Mouse (Mus musculus): ENCODE measurements around the gene Ctnnd2. TPM values are rescaled to one million over a fixed set of nuclear protein-coding genes. Genes with fewer than 3 reads are reported as not detected.

The Ctnnd2 gene
- polyA plus RNA-seq, 1 experiment from 2014 or later, result 17.2 TPM

DNA sequence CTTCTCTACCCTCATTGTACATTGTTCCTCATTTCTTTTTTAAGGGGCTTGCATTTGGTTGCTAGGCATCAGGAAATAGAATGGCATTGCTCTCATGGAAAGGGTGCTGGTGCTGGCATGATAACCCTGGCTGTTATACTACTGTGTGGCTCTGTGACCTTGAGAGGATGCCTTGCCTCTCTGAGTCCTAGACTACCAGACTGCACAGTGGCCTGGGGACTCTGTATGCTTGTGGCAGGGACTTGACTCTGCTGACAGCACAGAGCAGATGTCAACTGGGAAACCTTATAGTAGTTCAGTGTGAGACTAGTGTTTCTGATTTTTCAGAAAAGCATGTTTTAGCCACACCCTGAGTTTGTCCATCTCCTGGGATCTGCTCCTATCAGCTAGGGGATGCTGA lies 608.6 kb downstream of the Ctnnd2 start:
- Histone ChIP-seq H3K4me3 (ENCODE audit: low read length) (no peak overlapping the region), H3K36me3 (ENCODE audit: control insufficient read depth, insufficient read depth, low read length) (no peaks in the 10 kb centered on the region), H3K4me2 (ENCODE audit: low read depth, low read length) (no peak overlapping the region), H3K27me3 (ENCODE audit: control insufficient read depth, insufficient read depth, low read depth, low read length) (no peaks in the 10 kb centered on the region), H3K4me1 (replicated peaks; ENCODE audit: control insufficient read depth, insufficient read depth, low read length) (no peaks in the 10 kb centered on the region), H3K9ac (ENCODE audit: low read length) (no peak overlapping the region), H3K9me3 (ENCODE audit: control insufficient read depth, low read length) (no peaks in the 10 kb centered on the region), H3K27ac (ENCODE audit: low read length) (no peak overlapping the region)
- no peak for ATAC-seq (ENCODE audit: low read depth)

DNA sequence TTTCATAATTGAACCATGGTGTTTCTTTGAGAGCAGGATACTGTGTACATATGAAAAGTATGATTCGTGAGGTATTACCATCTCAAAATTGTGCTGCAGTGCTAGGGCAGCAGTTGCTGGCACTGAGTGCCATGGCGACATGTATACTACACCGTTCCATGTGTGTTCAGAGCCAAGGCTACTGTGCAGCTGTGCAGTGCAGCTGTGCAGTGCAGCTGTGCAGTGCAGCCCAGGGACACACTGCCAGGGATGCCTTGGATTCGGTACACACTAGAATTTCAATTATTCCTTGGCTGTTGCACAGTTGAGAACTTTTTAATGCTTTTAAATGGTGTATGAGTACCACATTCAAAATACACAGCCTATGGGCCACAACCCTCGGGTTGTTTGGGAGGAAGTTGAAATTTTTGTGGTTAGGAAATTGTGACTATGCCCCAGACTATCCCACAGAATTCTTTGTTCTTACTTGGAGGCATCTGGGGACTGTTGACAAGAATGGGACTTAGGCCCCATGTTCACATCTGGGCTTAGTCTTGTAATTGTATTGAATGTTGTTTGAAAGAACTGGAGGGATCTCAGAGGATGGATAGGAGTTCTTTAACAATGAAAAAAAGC lies 613.4 kb downstream of the Ctnnd2 start:
- H3K36me3 ChIP-seq (ENCODE audit: control insufficient read depth, insufficient read depth, low read length), result no peaks in the 10 kb centered on the region
- no peaks in the 10 kb centered on the region for H3K9me3 ChIP-seq (ENCODE audit: control insufficient read depth, low read length)
- WGBS, result 80% methylated on average over 5 of the region's 5 CpGs
- no peak for ATAC-seq (ENCODE audit: low read depth)
- no peak overlapping the region for H3K4me3 ChIP-seq (ENCODE audit: low read length)
- no peaks in the 10 kb centered on the region for H3K27me3 ChIP-seq (ENCODE audit: control insufficient read depth, insufficient read depth, low read depth, low read length)
- H3K4me1 ChIP-seq (replicated peaks; ENCODE audit: control insufficient read depth, insufficient read depth, low read length), result no peaks in the 10 kb centered on the region
- no peak overlapping the region for H3K9ac ChIP-seq (ENCODE audit: low read length)
- H3K4me2 ChIP-seq (ENCODE audit: low read depth, low read length), result no peak overlapping the region
- H3K27ac ChIP-seq (ENCODE audit: low read length), result no peak overlapping the region

DNA sequence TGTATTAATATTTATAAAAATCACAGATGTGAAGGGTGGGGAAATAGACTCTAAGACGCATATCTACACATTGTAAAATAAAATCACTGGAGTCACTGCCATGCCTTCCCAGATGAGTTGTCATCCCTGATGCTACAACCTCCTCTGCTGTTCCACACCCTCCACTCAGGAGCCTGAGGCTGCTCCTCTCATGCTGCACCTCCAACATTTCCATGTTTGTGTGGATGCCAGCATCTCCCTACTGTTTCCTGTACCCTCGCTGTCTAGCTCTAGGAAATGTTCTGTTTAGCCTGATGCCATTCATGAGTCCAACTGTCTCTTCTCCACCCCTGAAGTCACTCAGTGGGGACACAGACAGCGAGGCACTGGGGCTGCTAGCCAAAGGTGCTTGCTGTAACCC lies 620.9 kb downstream of the Ctnnd2 start:
- Histone ChIP-seq H3K4me3 (ENCODE audit: low read length) (no peak overlapping the region), H3K36me3 (ENCODE audit: control insufficient read depth, insufficient read depth, low read length) (no peaks in the 10 kb centered on the region), H3K27me3 (ENCODE audit: control insufficient read depth, insufficient read depth, low read depth, low read length) (no peaks in the 10 kb centered on the region), H3K4me2 (ENCODE audit: low read depth, low read length) (no peak overlapping the region), H3K9ac (ENCODE audit: low read length) (no peak overlapping the region), H3K4me1 (replicated peaks; ENCODE audit: control insufficient read depth, insufficient read depth, low read length) (no peaks in the 10 kb centered on the region), H3K27ac (ENCODE audit: low read length) (no peak overlapping the region), H3K9me3 (ENCODE audit: control insufficient read depth, low read length) (no peaks in the 10 kb centered on the region)
- no peak for ATAC-seq (ENCODE audit: low read depth)
- WGBS, result 73% methylated on average over 3 of the region's 3 CpGs

DNA sequence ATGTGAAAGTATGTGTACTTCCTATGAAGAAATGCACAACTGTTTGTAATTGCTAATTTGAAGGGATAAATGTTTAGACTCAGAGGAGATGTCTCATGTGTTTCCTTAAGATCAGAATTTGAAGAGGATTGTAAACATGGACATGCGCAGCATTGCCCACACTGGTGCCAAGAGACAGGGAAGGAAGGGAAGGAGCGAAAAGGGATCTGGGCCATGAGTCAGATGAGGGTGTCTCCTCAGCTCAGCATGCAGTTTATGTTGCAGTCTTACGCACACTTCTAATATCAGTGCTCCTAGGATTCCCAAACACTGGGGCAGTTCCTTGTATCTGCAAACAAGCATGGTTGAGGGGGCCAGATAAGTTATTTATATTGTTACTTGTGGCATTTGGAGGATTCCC lies 623.3 kb downstream of the Ctnnd2 start:
- H3K4me1 ChIP-seq (replicated peaks; ENCODE audit: control insufficient read depth, insufficient read depth, low read length), result no peaks in the 10 kb centered on the region
- WGBS, result 81% methylated on average over 3 of the region's 3 CpGs
- ATAC-seq (ENCODE audit: low read depth), result no peak

DNA sequence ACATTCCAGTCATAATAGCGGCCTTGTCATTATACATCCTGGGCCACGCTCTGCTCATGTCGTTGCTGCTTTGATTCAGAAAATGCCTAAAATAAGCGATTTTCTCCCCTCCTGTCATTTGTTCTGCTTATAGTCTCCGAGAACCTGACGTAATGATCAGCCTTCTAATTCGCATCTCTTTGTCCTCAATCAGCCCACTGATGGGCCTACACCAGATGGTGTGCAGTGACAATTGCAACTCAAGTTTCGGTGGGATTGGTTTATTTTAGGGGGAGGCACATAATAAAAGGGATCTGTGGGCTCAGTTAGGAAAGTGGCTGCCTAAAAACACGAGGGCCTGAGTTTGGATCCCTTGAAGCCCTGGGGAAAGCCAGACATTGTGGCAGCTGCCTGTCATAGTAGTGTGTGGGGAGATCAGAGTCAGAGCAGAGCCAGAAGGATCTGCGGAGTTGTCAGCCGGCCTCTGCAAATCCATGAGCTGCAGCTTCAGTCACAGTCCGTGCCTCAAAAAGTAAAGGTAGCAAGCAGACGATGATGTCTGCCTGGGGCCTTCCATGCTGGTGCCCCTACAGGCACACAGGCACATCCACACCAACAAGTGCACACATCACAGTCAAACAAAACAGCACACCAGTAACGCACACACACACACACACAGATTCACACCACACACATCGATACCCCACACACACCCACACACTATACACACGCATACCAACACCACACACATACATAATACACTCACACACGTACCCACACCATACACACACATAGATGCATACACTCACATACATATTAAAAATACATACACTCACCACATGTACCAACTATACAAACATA lies 655.3 kb downstream of the Ctnnd2 start:
- Histone ChIP-seq H3K4me1 (replicated peaks; ENCODE audit: control insufficient read depth, insufficient read depth, low read length) (no peaks in the 10 kb centered on the region), H3K4me2 (ENCODE audit: low read depth, low read length) (no peak overlapping the region), H3K27ac (ENCODE audit: low read length) (no peak overlapping the region), H3K9ac (ENCODE audit: low read length) (no peak overlapping the region), H3K4me3 (ENCODE audit: low read length) (no peak overlapping the region), H3K27me3 (ENCODE audit: control insufficient read depth, insufficient read depth, low read depth, low read length) (no peaks in the 10 kb centered on the region), H3K36me3 (ENCODE audit: control insufficient read depth, insufficient read depth, low read length) (no peaks in the 10 kb centered on the region), H3K9me3 (ENCODE audit: control insufficient read depth, low read length) (no peaks in the 10 kb centered on the region)
- no peak for ATAC-seq (ENCODE audit: low read depth)
- 75% methylated on average over 17 of the region's 17 CpGs for WGBS

More for the DNA sequence above, 623.3 kb downstream of the Ctnnd2 start:
- no peak overlapping the region for H3K9ac ChIP-seq (ENCODE audit: low read length)
- no peaks in the 10 kb centered on the region for H3K36me3 ChIP-seq (ENCODE audit: control insufficient read depth, insufficient read depth, low read length)
- H3K4me3 ChIP-seq (ENCODE audit: low read length), result no peak overlapping the region
- H3K27me3 ChIP-seq (ENCODE audit: control insufficient read depth, insufficient read depth, low read depth, low read length), result no peaks in the 10 kb centered on the region
- no peak overlapping the region for H3K27ac ChIP-seq (ENCODE audit: low read length)
- no peak overlapping the region for H3K4me2 ChIP-seq (ENCODE audit: low read depth, low read length)
- no peaks in the 10 kb centered on the region for H3K9me3 ChIP-seq (ENCODE audit: control insufficient read depth, low read length)

DNA sequence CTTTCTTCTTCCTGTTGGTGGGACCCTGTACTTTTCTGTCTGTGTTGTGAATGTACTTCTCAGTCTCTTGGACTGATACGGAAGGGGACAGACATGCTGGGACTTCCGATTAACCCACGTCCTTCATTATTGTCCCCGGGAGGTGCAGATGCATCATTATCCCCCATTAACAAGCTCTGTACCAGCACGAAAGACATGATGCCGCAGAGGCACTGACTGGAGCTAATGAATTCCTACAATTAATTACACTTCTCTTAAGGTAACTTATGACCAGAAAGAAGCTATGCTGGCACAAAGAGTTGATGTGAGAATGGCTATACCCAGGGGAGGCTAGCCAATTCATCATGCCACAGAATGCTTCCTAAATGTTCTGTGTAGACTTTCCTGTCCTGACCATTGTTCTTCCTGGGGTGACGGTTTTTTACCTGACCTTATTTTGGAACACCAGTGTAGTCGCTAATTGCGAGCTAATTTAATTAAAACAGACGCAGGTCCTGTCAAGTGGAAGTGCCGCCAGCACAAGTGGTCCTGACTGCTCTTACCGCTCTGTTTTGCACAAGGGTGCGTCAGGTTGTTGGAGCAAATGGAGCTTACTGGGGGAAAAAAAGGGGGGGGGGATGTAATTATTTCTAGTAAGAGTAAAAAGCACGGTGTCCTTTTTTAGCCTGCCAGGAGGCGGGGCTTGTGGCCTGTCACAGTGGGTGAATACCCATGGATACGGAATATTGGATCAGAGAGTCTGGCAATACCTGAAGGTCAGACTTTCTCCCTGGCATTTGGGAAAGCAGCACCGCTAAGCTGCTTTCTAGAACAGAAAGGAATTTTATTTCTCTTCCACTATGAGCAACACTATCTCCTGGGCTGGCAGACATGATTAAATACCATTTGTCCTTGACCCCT lies 685.1 kb downstream of the Ctnnd2 start:
- Histone ChIP-seq H3K4me1 (replicated peaks; ENCODE audit: control insufficient read depth, insufficient read depth, low read length) (no peaks in the 10 kb centered on the region), H3K9me3 (ENCODE audit: control insufficient read depth, low read length) (no peaks in the 10 kb centered on the region), H3K4me2 (ENCODE audit: low read depth, low read length) (no peak overlapping the region), H3K27me3 (ENCODE audit: control insufficient read depth, insufficient read depth, low read depth, low read length) (no peaks in the 10 kb centered on the region), H3K36me3 (ENCODE audit: control insufficient read depth, insufficient read depth, low read length) (no peaks in the 10 kb centered on the region), H3K9ac (ENCODE audit: low read length) (no peak overlapping the region), H3K27ac (ENCODE audit: low read length) (no peak overlapping the region), H3K4me3 (ENCODE audit: low read length) (no peak overlapping the region)
- 83% methylated on average over 17 of the region's 17 CpGs for WGBS
- ATAC-seq (ENCODE audit: low read depth), result no peak

DNA sequence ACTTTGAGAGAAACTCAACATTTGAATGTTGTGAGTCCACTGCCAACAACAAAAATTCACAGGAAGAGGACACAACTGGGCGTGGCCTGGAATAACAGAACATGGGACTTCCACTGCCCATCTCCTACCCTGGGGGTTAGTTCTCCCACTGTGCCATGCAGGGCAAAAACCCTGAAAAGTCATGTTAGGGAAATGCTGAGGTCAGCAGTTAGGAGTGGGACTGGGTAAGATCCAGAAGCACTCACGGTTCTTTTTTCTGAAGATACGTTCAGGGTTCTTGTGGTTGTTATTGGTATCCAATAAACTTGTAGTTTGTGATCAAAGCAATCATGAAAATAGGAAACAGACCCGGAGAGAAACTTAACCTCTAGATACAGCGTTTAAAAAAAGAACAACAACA lies 695.0 kb downstream of the Ctnnd2 start:
- Histone ChIP-seq H3K4me3 (ENCODE audit: low read length) (no peak overlapping the region), H3K9ac (ENCODE audit: low read length) (no peak overlapping the region), H3K27me3 (ENCODE audit: control insufficient read depth, insufficient read depth, low read depth, low read length) (no peaks in the 10 kb centered on the region), H3K4me1 (replicated peaks; ENCODE audit: control insufficient read depth, insufficient read depth, low read length) (no peaks in the 10 kb centered on the region), H3K4me2 (ENCODE audit: low read depth, low read length) (no peak overlapping the region), H3K36me3 (ENCODE audit: control insufficient read depth, insufficient read depth, low read length) (no peaks in the 10 kb centered on the region), H3K9me3 (ENCODE audit: control insufficient read depth, low read length) (no peaks in the 10 kb centered on the region), H3K27ac (ENCODE audit: low read length) (no peak overlapping the region)
- WGBS, result 85% methylated on average over 5 of the region's 5 CpGs
- no peak for ATAC-seq (ENCODE audit: low read depth)

DNA sequence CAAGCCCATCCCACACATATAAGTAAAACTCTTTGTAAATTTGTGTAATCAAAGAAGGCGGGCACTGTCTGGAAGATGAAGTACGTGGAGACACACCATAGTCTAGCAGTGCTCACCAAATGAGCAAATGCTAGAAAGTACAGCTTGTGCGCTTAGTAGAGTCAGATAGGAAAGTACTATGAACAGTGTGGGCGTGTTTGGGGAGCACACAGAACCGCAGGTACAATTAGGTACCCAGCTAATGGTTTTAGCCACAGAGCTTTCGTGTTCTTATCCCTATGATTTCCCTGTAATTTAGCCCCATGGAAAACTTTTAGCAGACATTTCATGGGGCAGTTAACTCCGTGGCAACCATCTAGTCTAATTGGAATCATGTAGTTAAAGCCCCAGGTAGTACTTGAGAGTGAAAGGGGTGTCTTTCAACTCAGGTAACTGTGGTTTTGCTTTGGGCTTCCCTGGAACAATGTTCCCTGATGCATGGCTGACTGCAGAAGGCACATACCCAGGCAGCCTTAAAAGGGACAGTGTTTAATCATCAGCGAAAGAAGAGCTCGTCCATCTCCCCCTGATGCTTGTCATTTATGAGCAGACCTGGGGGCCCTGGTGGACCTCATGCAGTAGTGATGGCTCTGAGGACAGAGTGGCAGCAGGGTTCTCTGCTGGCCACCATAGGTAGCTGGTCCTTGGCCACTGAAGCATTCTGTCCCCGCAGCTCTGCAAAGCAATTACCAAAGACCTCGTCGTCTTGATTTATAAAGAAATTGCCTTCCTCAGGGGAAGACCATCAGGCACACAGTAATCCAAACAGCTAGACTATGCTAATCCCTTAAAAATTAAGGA lies 697.5 kb downstream of the Ctnnd2 start:
- Histone ChIP-seq H3K9me3 (ENCODE audit: control insufficient read depth, low read length) (no peaks in the 10 kb centered on the region), H3K36me3 (ENCODE audit: control insufficient read depth, insufficient read depth, low read length) (no peaks in the 10 kb centered on the region), H3K4me3 (ENCODE audit: low read length) (no peak overlapping the region), H3K4me1 (replicated peaks; ENCODE audit: control insufficient read depth, insufficient read depth, low read length) (no peaks in the 10 kb centered on the region), H3K27ac (ENCODE audit: low read length) (no peak overlapping the region), H3K4me2 (ENCODE audit: low read depth, low read length) (no peak overlapping the region), H3K27me3 (ENCODE audit: control insufficient read depth, insufficient read depth, low read depth, low read length) (no peaks in the 10 kb centered on the region), H3K9ac (ENCODE audit: low read length) (no peak overlapping the region)
- ATAC-seq (ENCODE audit: low read depth), result no peak
- 81% methylated on average over 12 of the region's 12 CpGs for WGBS
